Mouse (Mus musculus) lung, postnatal 0 days (tissue): ENCODE data around the gene Chd9. TPM values are rescaled to one million over a fixed set of nuclear protein-coding genes. Genes with fewer than 3 reads are reported as not detected.

ENCODE experiments used
- ATAC-seq: fragments of 200-750 bp; cut with Nextera tagmentation; 2 replicates; pipeline ENCODE4 v1.8.0; 2017; ENCODE audit warnings: moderate library complexity
- DNase-seq: peaks from one replicate; pipeline ENCODE4 v3.0.0-alpha.2; 2016; ENCODE audit warnings: low spot score
- H3K27ac ChIP-seq: fragments of 300-500 bp; sonication (generic); 2 replicates; pipeline ENCODE4 v1.5.1; 2014; ENCODE audit warnings: antibody characterized with exemption, mild to moderate bottlenecking, low read length, mixed read lengths
- H3K27me3 ChIP-seq: fragments of 300-500 bp; sonication (generic); replicated peaks from 2 replicates; pipeline ENCODE4 v1.6.1; 2014; ENCODE audit warnings: low read length, mixed read lengths; ENCODE audit not compliant: insufficient read depth
- H3K36me3 ChIP-seq: fragments of 300-500 bp; sonication (generic); 2 replicates; pipeline ENCODE4 v1.6.1; 2014; ENCODE audit warnings: low read length, mixed read lengths; ENCODE audit not compliant: insufficient read depth
- H3K4me1 ChIP-seq: fragments of 300-500 bp; sonication (generic); 2 replicates; pipeline ENCODE4 v1.6.1; 2014; ENCODE audit warnings: antibody characterized with exemption, low read depth, low read length, mixed read lengths; ENCODE audit not compliant: insufficient read depth
- H3K4me2 ChIP-seq: fragments of 300-500 bp; sonication (generic); replicated peaks from 2 replicates; pipeline ENCODE4 v1.6.1; 2014; ENCODE audit warnings: low read depth, mild to moderate bottlenecking, low read length, moderate library complexity, mixed read lengths
- H3K4me3 ChIP-seq: fragments of 300-500 bp; sonication (generic); 2 replicates; pipeline ENCODE4 v1.5.1; 2014; ENCODE audit warnings: low read depth, low read length
- H3K9ac ChIP-seq: fragments of 300-500 bp; sonication (generic); replicated peaks from 2 replicates; pipeline ENCODE4 v1.6.1; 2014; ENCODE audit warnings: low read depth, mild to moderate bottlenecking
- H3K9me3 ChIP-seq: fragments of 300-500 bp; sonication (generic); 2 replicates; pipeline ENCODE4 v1.6.1; 2016; ENCODE audit warnings: low read length, mixed read lengths
- CTCF ChIP-seq: IDR thresholded peaks from 2 replicates; pipeline ENCODE4 v1.5.1; 2016; ENCODE audit warnings: antibody characterized with exemption, mild to moderate bottlenecking
- EP300 ChIP-seq: IDR thresholded peaks from 2 replicates; pipeline ENCODE4 v1.6.1; 2016; ENCODE audit warnings: antibody characterized with exemption, mild to moderate bottlenecking, control low read depth
- WGBS: fragments of 180-500 bp; shearing (Covaris S2); extraction: QIAGEN DNeasy Blood & Tissue Kit; methylation state at CpG from one replicate; pipeline ENCODE4 v1.1.7; 2014; 5-methylcytosine and 5-hydroxymethylcytosine counted together
- polyA plus RNA-seq: library from polyadenylated mRNA; unstranded; fragments of >200 nt; fragmentation: Nextera tagmentation; extraction: Ambion mirVana; gene quantifications from 2 replicates; pipeline ENCODE4 v1.2.1, GENCODE M21; 2015

Gene Chd9
- polyA plus RNA-seq, 1 experiment from 2014 or later = 122 TPM

- Histone ChIP-seq H3K4me3 (no peak overlapping the region), H3K9ac (no peak overlapping the region), H3K27ac (no peak overlapping the region), H3K4me2 (no peak overlapping the region), H3K9me3 (no peaks in the 10 kb centered on the region), H3K27me3 (no peaks in the 10 kb centered on the region), H3K4me1 (no peaks in the 10 kb centered on the region), H3K36me3 (no peaks in the 10 kb centered on the region)
- 79% methylated on average over 7 of the region's 7 CpGs for WGBS
- DNase-seq (no peak), ATAC-seq (no peak)
- TF ChIP-seq EP300 (no peak), CTCF (no peak)
Observed at GRCm38 (mm10) chr8:90847980-90848379, 19.8 kb downstream of the Chd9 start.

- DNase-seq = no peak
- Histone ChIP-seq H3K9ac (no peak overlapping the region), H3K4me3 (no peak overlapping the region), H3K27ac (no peak overlapping the region), H3K4me1 (no peaks in the 10 kb centered on the region; the same call in 1 of the 2 replicates), H3K4me2 (no peak overlapping the region), H3K27me3 (no peaks in the 10 kb centered on the region), H3K9me3 (no peaks in the 10 kb centered on the region), H3K36me3 (no peaks in the 10 kb centered on the region)
- TF ChIP-seq CTCF (no peak), EP300 (no peak)
- WGBS = 67% methylated on average over 11 of the region's 11 CpGs
- no peak for ATAC-seq
Observed at GRCm38 (mm10) chr8:90849462-90850050, 21.4 kb downstream of the Chd9 start.

GRCm38 (mm10) chr8:90851544-90851943 lies 23.4 kb downstream of the Chd9 start:
- no peak overlapping the region for H3K9ac ChIP-seq
- no peaks in the 10 kb centered on the region; the same call in 1 of the 2 replicates for H3K4me1 ChIP-seq
- TF ChIP-seq CTCF (no peak), EP300 (no peak)
- 64% methylated on average over 8 of the region's 8 CpGs for WGBS
- ATAC-seq (no peak), DNase-seq (no peak)
- H3K4me2 ChIP-seq = no peak overlapping the region
- H3K27ac ChIP-seq = no peak overlapping the region
- H3K9me3 ChIP-seq = no peaks in the 10 kb centered on the region
- H3K27me3 ChIP-seq = no peaks in the 10 kb centered on the region
- H3K4me3 ChIP-seq = no peak overlapping the region
- no peaks in the 10 kb centered on the region for H3K36me3 ChIP-seq

GRCm38 (mm10) chr8:90853971-90854670 lies 26.0 kb downstream of the Chd9 start:
- 65% methylated on average over 9 of the region's 9 CpGs for WGBS

GRCm38 (mm10) chr8:90854671-90855161 lies 26.6 kb downstream of the Chd9 start:
- no peaks in the 10 kb centered on the region for H3K27me3 ChIP-seq
- no peak overlapping the region for H3K4me3 ChIP-seq
- no peak overlapping the region for H3K9ac ChIP-seq
- TF ChIP-seq CTCF = no peak
- peak; percentile 15; the same call in 1 of the 2 replicates for TF ChIP-seq EP300
- H3K4me1 ChIP-seq = no peaks in the 10 kb centered on the region; the same call in 1 of the 2 replicates
- H3K27ac ChIP-seq = peak overlapping the region; percentile 20; the same call in 1 of the 2 replicates
- H3K36me3 ChIP-seq = no peaks in the 10 kb centered on the region
- 5% methylated on average over 10 of the region's 10 CpGs for WGBS
- peak; percentile 89 for ATAC-seq
- no peaks in the 10 kb centered on the region for H3K9me3 ChIP-seq
- H3K4me2 ChIP-seq = peak overlapping the region; percentile 27
- peak; percentile 64 for DNase-seq

More at GRCm38 (mm10) chr8:90853971-90854670, 26.0 kb downstream of the Chd9 start:
- DNase-seq (no peak), ATAC-seq (peak; percentile 16)
- Histone ChIP-seq H3K27me3 (no peaks in the 10 kb centered on the region), H3K4me3 (no peak overlapping the region), H3K9ac (no peak overlapping the region), H3K27ac (peak overlapping the region; percentile 20; the same call in 1 of the 2 replicates), H3K4me2 (peak overlapping the region; percentile 27), H3K9me3 (no peaks in the 10 kb centered on the region), H3K4me1 (no peaks in the 10 kb centered on the region; the same call in 1 of the 2 replicates), H3K36me3 (no peaks in the 10 kb centered on the region)
- TF ChIP-seq CTCF = no peak
- no peak for TF ChIP-seq EP300

GRCm38 (mm10) chr8:90856171-90856570 lies 28.0 kb downstream of the Chd9 start:
- Histone ChIP-seq H3K27me3 (no peaks in the 10 kb centered on the region), H3K4me2 (no peak overlapping the region), H3K9me3 (no peaks in the 10 kb centered on the region), H3K27ac (no peak overlapping the region), H3K36me3 (no peaks in the 10 kb centered on the region), H3K4me3 (no peak overlapping the region), H3K4me1 (no peaks in the 10 kb centered on the region; the same call in 1 of the 2 replicates), H3K9ac (no peak overlapping the region)
- 81% methylated on average over 3 of the region's 3 CpGs for WGBS
- no peak for ATAC-seq
- DNase-seq = no peak
- no peak for TF ChIP-seq CTCF
- no peak for TF ChIP-seq EP300
